Mouse (Mus musculus) ovary, adult 2 months (tissue): ENCODE data around the gene Arl13b. TPM values are rescaled to one million over a fixed set of nuclear protein-coding genes. Genes with fewer than 3 reads are reported as not detected.

Source experiments
- polyA plus RNA-seq: library from polyadenylated mRNA; depleted of rRNA; stranded (reverse); fragments of >200 nt; gene quantifications from 2 replicates; pipeline ENCODE4 v1.2.3, GENCODE M21; 2012; rRNA removed

Gene Arl13b
- polyA plus RNA-seq = 4.2 and 7.4 TPM in 2 replicates

GRCm38 (mm10) chr16:62846498-62847312 lies at the start of gene Arl13b:
TSS of gene Arl13b (minus strand) at chr16:62847040.

GRCm38 (mm10) chr16:62854191-62855068 lies 7.6 kb upstream of the Arl13b start, which contains the start of gene Pros1:
TSS of gene Pros1 (plus strand) at chr16:62854307.

DNA sequence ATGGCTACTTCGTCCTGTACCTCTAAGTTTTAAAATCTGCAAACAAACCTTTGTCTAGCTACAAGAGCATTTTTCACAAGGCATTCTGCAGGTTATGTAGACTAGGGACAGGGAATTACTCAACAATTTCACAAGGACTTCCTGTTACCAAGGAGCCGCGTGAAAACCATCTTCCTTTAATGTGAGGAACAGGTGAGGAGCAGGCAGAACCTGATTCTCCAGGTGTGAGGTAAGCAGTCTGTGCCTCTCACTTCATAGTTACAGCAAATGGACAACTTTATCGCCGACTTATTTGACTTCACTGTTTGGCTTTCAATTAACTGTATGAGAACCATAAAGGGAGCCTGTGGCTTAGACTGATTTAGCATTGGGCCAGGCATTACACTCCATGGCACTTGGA lies 32.3 kb downstream of the Arl13b start, which contains the start of gene Stx19:
Stx19 (plus strand) TSS at position 186 of the 400 bp plus-strand sequence.

GRCm38 (mm10) chr16:62786621-62787331 lies 60.1 kb downstream of the Arl13b start, which contains the start of gene Nsun3:
TSS of gene Nsun3 (minus strand) at chr16:62786818.

Other genes with a start within 250 kb of the Arl13b start
- 4.5 and 5.5 TPM in 2 replicates for gene Nsun3, start 60.2 kb downstream of the Arl13b start, polyA plus RNA-seq
- gene Stx19, start 32.4 kb downstream of the Arl13b start, polyA plus RNA-seq = not detected in 2 replicates
- gene Pros1, start 7.3 kb upstream of the Arl13b start, polyA plus RNA-seq = 13.3 and 13.5 TPM in 2 replicates